Mouse (Mus musculus) limb, embryonic 14.5 days (tissue): Measurements from ENCODE around the gene Tbc1d14. TPM values are rescaled to one million over a fixed set of nuclear protein-coding genes. Genes with fewer than 3 reads are reported as not detected.

Experiments used
- ATAC-seq: fragments of 200-750 bp; cut with Nextera tagmentation; 2 replicates; pipeline ENCODE4 v1.8.0; 2017; ENCODE audit warnings: low read depth, moderate number of reproducible peaks, moderate TSS enrichment; ENCODE audit not compliant: low FRiP score
- DNase-seq: peaks from one replicate; pipeline ENCODE4 v3.0.0-alpha.2; 2015; ENCODE audit warnings: low spot score
- H3K27ac ChIP-seq: fragments of 300-500 bp; sonication (generic); replicated peaks from 2 replicates; pipeline ENCODE4 v1.5.1; 2014; ENCODE audit warnings: low read depth, mild to moderate bottlenecking, low read length, moderate library complexity, mixed read lengths
- H3K27me3 ChIP-seq: fragments of 300-500 bp; sonication (generic); 2 replicates; pipeline ENCODE4 v1.6.1; 2014; ENCODE audit warnings: low read length, mixed read lengths; ENCODE audit not compliant: control insufficient read depth, insufficient read depth
- H3K36me3 ChIP-seq: fragments of 300-500 bp; sonication (generic); 2 replicates; pipeline ENCODE4 v1.6.1; 2014; ENCODE audit warnings: mild to moderate bottlenecking, low read length, moderate library complexity, mixed read lengths; ENCODE audit not compliant: control insufficient read depth, insufficient read depth
- H3K4me1 ChIP-seq: fragments of 300-500 bp; sonication (generic); 2 replicates; pipeline ENCODE4 v1.6.1; 2014; ENCODE audit warnings: antibody characterized with exemption, low read length, mixed read lengths; ENCODE audit not compliant: control insufficient read depth, insufficient read depth
- H3K4me2 ChIP-seq: fragments of 300-500 bp; sonication (generic); replicated peaks from 2 replicates; pipeline ENCODE4 v1.6.1; 2014; ENCODE audit warnings: low read depth, mild to moderate bottlenecking, low read length, moderate library complexity; ENCODE audit not compliant: severe bottlenecking
- H3K4me3 ChIP-seq: fragments of 300-500 bp; sonication (generic); replicated peaks from 2 replicates; pipeline ENCODE4 v1.5.1; 2014; ENCODE audit warnings: low read length
- H3K9ac ChIP-seq: fragments of 300-500 bp; sonication (generic); 2 replicates; pipeline ENCODE4 v1.6.1; 2014; ENCODE audit warnings: mild to moderate bottlenecking, low read depth, low read length, moderate library complexity; ENCODE audit not compliant: severe bottlenecking
- H3K9me3 ChIP-seq: fragments of 300-500 bp; sonication (generic); 2 replicates; pipeline ENCODE4 v1.6.1; 2016; ENCODE audit warnings: low read length; ENCODE audit not compliant: control insufficient read depth
- POLR2A ChIP-seq: fragments of 200-500 bp; IDR thresholded peaks from 2 replicates; pipeline ENCODE4 v1.8.0; 2012; ENCODE audit warnings: inconsistent platforms, mild to moderate bottlenecking, moderate library complexity, borderline replicate concordance; ENCODE audit not compliant: insufficient read depth, insufficient read length; ENCODE audit errors: extremely low read depth
- WGBS: fragments of 180-500 bp; shearing (Covaris S2); extraction: QIAGEN DNeasy Blood & Tissue Kit; methylation state at CpG from one replicate; pipeline ENCODE4 v1.1.7; 2014; 5-methylcytosine and 5-hydroxymethylcytosine counted together
- polyA plus RNA-seq, 2 experiments: library from polyadenylated mRNA; depleted of rRNA in 1 of 2; stranded (reverse) in 1 of 2; unstranded in 1 of 2; fragments of >200 nt; fragmentation: Nextera tagmentation in 1 of 2; extraction: Ambion mirVana in 1 of 2; gene quantifications; 2 replicates each; pipeline versions ENCODE4 v1.2.1 to v1.2.3; 2012 to 2014

Tbc1d14 gene
- polyA plus RNA-seq, 2 experiments: 37.9 to 46.6 TPM

GRCm38 (mm10) chr5:36458926-36459325 is 134.2 kb downstream of the Tbc1d14 start:
- Histone ChIP-seq H3K4me3 (no peak overlapping the region), H3K27ac (no peak overlapping the region), H3K4me2 (no peak overlapping the region), H3K36me3 (no peaks in the 10 kb centered on the region), H3K9ac (no peak overlapping the region), H3K27me3 (no peaks in the 10 kb centered on the region), H3K9me3 (no peaks in the 10 kb centered on the region), H3K4me1 (peaks cover 2% of the 10 kb centered on the region; the same call in 1 of the 2 replicates)
- WGBS: 13% methylated on average over 4 of the region's 4 CpGs
- DNase-seq (peak; percentile 49), ATAC-seq (no peak)
- no peak for TF ChIP-seq POLR2A

GRCm38 (mm10) chr5:36457706-36458105 is 135.4 kb downstream of the Tbc1d14 start:
- Histone ChIP-seq H3K4me1 (no peaks in the 10 kb centered on the region), H3K4me3 (no peak overlapping the region), H3K4me2 (no peak overlapping the region), H3K27me3 (no peaks in the 10 kb centered on the region), H3K9ac (no peak overlapping the region), H3K36me3 (no peaks in the 10 kb centered on the region), H3K9me3 (no peaks in the 10 kb centered on the region), H3K27ac (no peak overlapping the region)
- ATAC-seq: no peak
- DNase-seq: no peak
- TF ChIP-seq POLR2A: no peak
- 68% methylated on average over 4 of the region's 4 CpGs for WGBS

- Histone ChIP-seq H3K4me1 (no peaks in the 10 kb centered on the region), H3K9ac (no peak overlapping the region), H3K9me3 (no peaks in the 10 kb centered on the region), H3K4me3 (no peak overlapping the region), H3K36me3 (no peaks in the 10 kb centered on the region), H3K27me3 (no peaks in the 10 kb centered on the region), H3K4me2 (no peak overlapping the region), H3K27ac (no peak overlapping the region)
- ATAC-seq (no peak), DNase-seq (no peak)
- 77% methylated on average over 6 of the region's 6 CpGs for WGBS
- no peak for TF ChIP-seq POLR2A
These were observed 140.3 kb downstream of the Tbc1d14 start for GRCm38 (mm10) chr5:36452821-36453220.

GRCm38 (mm10) chr5:36451872-36452389 is 141.1 kb downstream of the Tbc1d14 start:
- WGBS: 65% methylated on average over 10 of the region's 10 CpGs
- Histone ChIP-seq H3K9me3 (no peaks in the 10 kb centered on the region), H3K27me3 (no peaks in the 10 kb centered on the region), H3K27ac (no peak overlapping the region), H3K36me3 (no peaks in the 10 kb centered on the region), H3K4me2 (no peak overlapping the region), H3K4me3 (no peak overlapping the region), H3K4me1 (no peaks in the 10 kb centered on the region), H3K9ac (no peak overlapping the region)
- DNase-seq (no peak), ATAC-seq (no peak)
- no peak for TF ChIP-seq POLR2A

- Histone ChIP-seq H3K4me2 (no peak overlapping the region), H3K36me3 (no peaks in the 10 kb centered on the region), H3K4me3 (no peak overlapping the region), H3K27me3 (no peaks in the 10 kb centered on the region), H3K27ac (no peak overlapping the region), H3K9me3 (no peaks in the 10 kb centered on the region), H3K4me1 (no peaks in the 10 kb centered on the region), H3K9ac (no peak overlapping the region)
- DNase-seq: no peak
- no peak for ATAC-seq
- WGBS: 25% methylated on average over 8 of the region's 10 CpGs
- no peak for TF ChIP-seq POLR2A
These were observed 142.0 kb downstream of the Tbc1d14 start for GRCm38 (mm10) chr5:36451119-36451518.

- DNase-seq (no peak), ATAC-seq (no peak)
- no peaks in the 10 kb centered on the region for H3K27me3 ChIP-seq
- no peaks in the 10 kb centered on the region for H3K9me3 ChIP-seq
- H3K4me3 ChIP-seq: no peak overlapping the region
- no peak overlapping the region for H3K4me2 ChIP-seq
- peaks cover 11% of the 10 kb centered on the region; the same call in 1 of the 2 replicates for H3K4me1 ChIP-seq
- 64% methylated on average over 6 of the region's 6 CpGs for WGBS
- no peaks in the 10 kb centered on the region for H3K36me3 ChIP-seq
- no peak overlapping the region for H3K27ac ChIP-seq
- no peak for TF ChIP-seq POLR2A
- H3K9ac ChIP-seq: no peak overlapping the region
These were observed 143.2 kb downstream of the Tbc1d14 start for GRCm38 (mm10) chr5:36449710-36450358.
